Mouse (Mus musculus) retina, postnatal 7 days (tissue): ENCODE measurements around the gene Otulinl.

Experiments
- DNase-seq: peaks from one replicate; pipeline ENCODE4 v3.0.0-alpha.2; 2012; ENCODE audit warnings: low read depth, low spot score

Gene Otulinl

GRCm38 (mm10) chr15:27680997-27681396 lies 382 bp downstream of the Otulinl start:
- no peak for DNase-seq

GRCm38 (mm10) chr15:27678511-27678910 lies 2.9 kb downstream of the Otulinl start:
- DNase-seq = no peak

DNA sequence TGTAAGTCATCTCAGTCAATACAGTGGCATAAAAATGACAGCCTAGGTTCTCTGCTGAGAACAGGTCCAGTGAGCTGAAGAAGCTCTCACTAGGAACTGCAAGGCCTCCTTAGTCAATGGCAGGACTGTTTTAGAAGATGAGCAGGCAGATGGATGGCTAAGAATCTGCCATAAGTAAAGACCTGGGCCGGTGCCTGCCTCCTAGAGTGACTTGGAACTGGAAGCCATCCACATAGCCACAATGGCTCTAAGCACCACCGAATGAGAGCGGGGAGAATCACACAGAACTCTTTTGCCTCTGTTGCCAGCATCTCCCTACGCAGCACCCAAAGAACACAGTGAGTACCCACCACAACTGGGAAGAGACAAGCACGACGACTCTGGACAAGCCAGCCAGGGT lies 3.6 kb downstream of the Otulinl start:
- no peak for DNase-seq

GRCm38 (mm10) chr15:27676211-27676610 lies 5.2 kb downstream of the Otulinl start:
- DNase-seq = no peak

GRCm38 (mm10) chr15:27675122-27675521 lies 6.3 kb downstream of the Otulinl start:
- DNase-seq = no peak

- no peak for DNase-seq
Observed at GRCm38 (mm10) chr15:27674041-27674440, 7.3 kb downstream of the Otulinl start.

- no peak for DNase-seq
Observed at GRCm38 (mm10) chr15:27673151-27673550, 8.2 kb downstream of the Otulinl start.

GRCm38 (mm10) chr15:27672259-27672658 lies 9.1 kb downstream of the Otulinl start:
- DNase-seq = no peak

- DNase-seq = no peak
Observed at GRCm38 (mm10) chr15:27671612-27672245, 9.7 kb downstream of the Otulinl start.

DNA sequence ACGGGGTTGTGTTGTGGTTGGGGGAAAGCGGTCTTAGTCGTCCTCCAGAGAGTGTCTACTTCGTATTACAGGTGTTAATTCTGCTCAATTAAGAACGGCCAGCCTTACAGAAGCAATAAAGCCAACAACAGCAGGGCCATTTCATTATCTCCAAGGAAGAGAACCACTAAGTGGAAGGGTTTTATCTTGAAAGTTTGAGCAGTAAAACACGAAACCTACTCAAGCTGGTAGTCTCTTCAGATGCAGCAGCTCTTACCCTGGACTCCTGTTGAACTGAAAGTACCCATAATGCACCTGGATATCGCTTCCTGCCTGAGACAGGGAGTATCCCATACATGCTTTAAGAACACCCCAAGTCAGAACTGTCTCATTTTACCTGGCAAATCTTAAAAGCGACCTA lies 10.7 kb downstream of the Otulinl start:
- DNase-seq = no peak

GRCm38 (mm10) chr15:27669931-27670411 lies 11.4 kb downstream of the Otulinl start:
- DNase-seq = no peak

DNA sequence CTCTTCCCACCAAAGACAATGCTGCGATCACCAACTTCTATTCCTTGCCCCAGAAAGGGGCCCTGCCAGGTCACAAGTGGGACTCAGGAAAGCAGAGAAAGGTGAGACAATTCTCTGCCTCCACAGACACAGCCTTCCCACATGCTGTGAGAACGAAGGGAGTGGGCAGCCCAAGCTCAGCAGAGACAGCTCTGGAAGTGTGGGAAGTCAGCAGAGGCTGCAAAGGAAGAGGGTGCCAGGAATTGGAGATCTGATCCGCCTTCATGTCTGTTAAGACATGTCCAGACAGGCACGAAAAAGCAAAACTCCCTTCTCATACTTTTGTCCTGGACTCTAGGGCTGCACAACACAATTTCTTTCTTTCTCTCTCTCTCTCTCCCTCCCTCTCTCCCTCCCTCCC lies 12.1 kb downstream of the Otulinl start:
- no peak for DNase-seq

- DNase-seq = no peak
Observed at GRCm38 (mm10) chr15:27668557-27668956, 12.8 kb downstream of the Otulinl start.

DNA sequence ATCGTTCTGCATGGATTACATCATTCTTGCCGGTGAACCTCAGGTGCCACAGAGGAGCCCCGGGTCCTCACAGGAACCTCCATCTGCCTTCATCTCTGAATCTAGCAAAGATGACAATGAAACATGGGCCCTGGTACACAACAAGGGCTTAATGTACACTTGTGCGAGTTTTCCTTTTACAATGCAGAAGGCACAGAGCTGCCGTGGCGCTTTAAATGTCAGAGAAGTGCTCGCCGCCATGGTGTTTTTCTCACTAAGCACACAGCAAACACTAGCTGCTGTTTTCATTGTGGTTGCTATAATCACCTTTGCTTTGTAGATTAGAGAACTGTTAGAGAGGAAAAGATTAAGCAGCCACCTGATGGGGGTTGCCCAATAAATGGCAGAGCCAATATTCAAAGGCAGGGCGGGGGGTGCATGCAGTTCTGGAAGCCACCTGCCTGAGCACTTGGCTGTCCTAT lies 13.3 kb downstream of the Otulinl start:
- no peak for DNase-seq

GRCm38 (mm10) chr15:27666911-27667539 lies 14.4 kb downstream of the Otulinl start:
- DNase-seq = no peak

- peak; percentile 27 for DNase-seq
Observed at GRCm38 (mm10) chr15:27665392-27665911, 15.9 kb downstream of the Otulinl start.

- no peak for DNase-seq
Observed at GRCm38 (mm10) chr15:27664126-27664525, 17.3 kb downstream of the Otulinl start.

- DNase-seq = no peak
Observed at GRCm38 (mm10) chr15:27662699-27663098, 18.7 kb downstream of the Otulinl start.

- no peak for DNase-seq
Observed at GRCm38 (mm10) chr15:27661696-27662095, 19.7 kb downstream of the Otulinl start.

- peak; percentile 71 for DNase-seq
Observed at GRCm38 (mm10) chr15:27659592-27660244, 21.7 kb downstream of the Otulinl start.

DNA sequence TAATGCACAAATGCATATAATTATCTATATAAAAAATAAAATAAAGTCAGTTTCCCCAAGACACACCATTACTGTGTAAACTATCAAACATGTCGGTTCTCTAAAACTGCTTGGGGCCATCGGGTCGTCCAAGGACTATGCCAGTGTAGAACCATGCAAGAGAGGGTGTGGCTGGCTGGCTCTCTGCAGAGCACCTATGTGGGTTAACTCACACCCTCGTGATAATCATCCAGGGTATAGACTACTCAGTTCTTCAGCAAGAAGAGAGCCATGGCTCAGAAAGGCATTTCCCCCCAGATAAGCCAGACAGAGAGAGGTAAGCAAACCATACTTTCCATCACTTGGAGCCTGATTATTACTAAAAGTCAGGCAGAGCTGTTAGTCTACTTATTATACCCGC lies 22.2 kb downstream of the Otulinl start:
- DNase-seq = no peak

GRCm38 (mm10) chr15:27658356-27658755 lies 23.0 kb downstream of the Otulinl start:
- no peak for DNase-seq
